Mouse (Mus musculus) ES-Bruce4 (cell line): ENCODE measurements around the gene Iglon5.

Experiments used
- CTCF ChIP-seq: IDR thresholded peaks from one replicate; pipeline ENCODE4 v1.8.1; 2011; ENCODE audit warnings: low read depth, low read length
- EP300 ChIP-seq: IDR thresholded peaks from 2 replicates; pipeline ENCODE4 v1.6.1; 2011; ENCODE audit warnings: low read depth, low read length; ENCODE audit not compliant: insufficient read depth
- POLR2A ChIP-seq: IDR thresholded peaks from one replicate; pipeline ENCODE4 v1.8.1; 2011; ENCODE audit warnings: low read length; ENCODE audit not compliant: insufficient read depth

DNA sequence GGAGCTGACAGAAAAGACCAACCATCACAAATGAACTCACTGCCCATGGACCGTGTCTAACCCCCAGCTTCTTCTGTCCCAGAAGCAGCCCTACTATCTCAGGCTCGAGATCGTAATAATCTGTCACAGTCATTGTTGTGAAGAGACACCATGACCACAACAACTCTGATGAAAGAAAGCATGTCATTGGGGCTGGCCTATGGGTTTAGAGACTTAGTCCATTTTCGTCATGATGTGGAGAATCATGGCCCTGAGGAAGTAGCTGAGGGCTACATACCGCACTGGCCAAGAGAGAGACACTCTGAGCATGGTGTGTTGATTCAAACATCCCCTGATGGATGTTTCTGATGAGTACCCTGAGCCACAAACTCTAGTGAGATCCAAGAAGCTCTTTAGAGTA, 55.2 kb downstream of the Iglon5 start:
- TF ChIP-seq POLR2A, result no peak
- no peak for TF ChIP-seq CTCF
- TF ChIP-seq EP300, result no peak
